Comparison of ENCODE assay signal across 33 mouse cellular contexts in genomic region chr19:17296081-17296480, GRCm38 (mm10).
A peak's percentile ranks its signal among the peaks of the same experiment; 100 is the strongest.
DNase-seq lines count a peak whose midpoint lies in the region; ATAC-seq lines count a peak whose summit lies in the region.
"Had no signal": no experiment of that assay in that cellular context is flagged by ENCODE, and none has a peak within 500 bp of the region (broad histone marks: within the 10 kb centered on the region; RNA-seq: fewer than 3 reads in every experiment).

No protein-coding gene starts in this region.

- no peak overlapping the region for H3K4me2 ChIP-seq in liver, embryonic 12.5 days
- H3K4me2 ChIP-seq in liver, embryonic 11.5 days = no peak overlapping the region
- no peak overlapping the region for H3K4me2 ChIP-seq in heart, embryonic 11.5 days
- H3K4me2 ChIP-seq: embryonic facial prominence, embryonic 13.5 days; heart, embryonic 15.5 days; limb, embryonic 12.5 days; liver, embryonic 13.5 days; lung, embryonic 15.5 days; midbrain, embryonic 13.5 days; neural tube, embryonic 15.5 days had no signal

- peak; percentile 13; the same call in 1 of the 2 replicates for ATAC-seq in liver, embryonic 12.5 days
- no peak for ATAC-seq in liver, embryonic 11.5 days (replicated peaks; ENCODE audit: low FRiP score)
- peak; percentile 87 for ATAC-seq in common myeloid progenitor, adult 5-6 weeks (replicated peaks; ENCODE audit: low read depth, poor library complexity, severe bottlenecking)
- ATAC-seq in megakaryocyte, adult 5-6 weeks (ENCODE audit: poor library complexity, severe bottlenecking) = peak; percentile 94
- no peak for ATAC-seq in heart, embryonic 11.5 days (replicated peaks; ENCODE audit: insufficient number of reproducible peaks, low FRiP score, low TSS enrichment)
- ATAC-seq: forebrain, embryonic 16.5 days; hindbrain, embryonic 16.5 days; intestine, embryonic 16.5 days; midbrain, embryonic 13.5 days had no signal

- no peak overlapping the region for H3K9ac ChIP-seq in liver, embryonic 12.5 days
- H3K9ac ChIP-seq in liver, embryonic 11.5 days (ENCODE audit: low read depth, low read length) = no peak overlapping the region
- no peak overlapping the region for H3K9ac ChIP-seq in heart, embryonic 11.5 days (ENCODE audit: low read depth, low read length)
- H3K9ac ChIP-seq: embryonic facial prominence, embryonic 13.5 days; heart, embryonic 15.5 days; limb, embryonic 12.5 days; liver, embryonic 13.5 days; lung, embryonic 15.5 days; midbrain, embryonic 13.5 days; neural tube, embryonic 15.5 days had no signal

- no peaks in the 10 kb centered on the region for H3K27me3 ChIP-seq in liver, embryonic 12.5 days (replicated peaks)
- H3K27me3 ChIP-seq in liver, embryonic 11.5 days (replicated peaks; ENCODE audit: control insufficient read depth, insufficient read depth, low read length) = no peaks in the 10 kb centered on the region
- H3K27me3 ChIP-seq in heart, embryonic 11.5 days (ENCODE audit: control insufficient read depth, insufficient read depth, low read length) = no peaks in the 10 kb centered on the region
- no peaks in the 10 kb centered on the region for H3K27me3 ChIP-seq in embryonic facial prominence, embryonic 10.5 days (replicated peaks; ENCODE audit: low read depth, poor library complexity, severe bottlenecking)
- H3K27me3 ChIP-seq: embryonic facial prominence, embryonic 13.5 days; heart, embryonic 15.5 days; limb, embryonic 12.5 days; liver, embryonic 13.5 days; lung, embryonic 15.5 days; megakaryocyte, embryonic 14.5 days; midbrain, embryonic 13.5 days; neural tube, embryonic 15.5 days had no signal

- WGBS in liver, embryonic 12.5 days (ENCODE audit: insufficient replicate concordance) = 24% methylated on average over 5 of the region's 5 CpGs
- WGBS in liver, embryonic 11.5 days = 48% methylated on average over 5 of the region's 5 CpGs
- WGBS in heart, embryonic 11.5 days (ENCODE audit: insufficient replicate concordance) = 46% methylated on average over 5 of the region's 5 CpGs
- 83% methylated on average over 5 of the region's 5 CpGs for WGBS in embryonic facial prominence, embryonic 10.5 days

- H3K4me3 ChIP-seq in liver, embryonic 12.5 days = no peak overlapping the region
- H3K4me3 ChIP-seq in liver, embryonic 11.5 days (ENCODE audit: low read depth, low read length) = no peak overlapping the region
- no peak overlapping the region for H3K4me3 ChIP-seq in heart, embryonic 11.5 days (ENCODE audit: low read depth, low read length)
- no peak overlapping the region for H3K4me3 ChIP-seq in embryonic facial prominence, embryonic 10.5 days
- H3K4me3 ChIP-seq: embryonic facial prominence, embryonic 13.5 days; forebrain, embryonic 10.5 days; gastrocnemius, adult 2 months; heart, embryonic 15.5 days; limb, embryonic 12.5 days; liver, embryonic 13.5 days; lung, embryonic 15.5 days; midbrain, embryonic 13.5 days; neural tube, embryonic 15.5 days had no signal

- no peak for DNase-seq in liver, embryonic 11.5 days (ENCODE audit: low spot score)
- DNase-seq in embryonic facial prominence, embryonic 10.5 days (ENCODE audit: low spot score) = no peak
- no peak for DNase-seq in thymus, postnatal 25 days
- DNase-seq: adrenal gland, adult 2 months; adrenal gland, postnatal 36 days; B cell, adult 2 months; cerebellum, adult 8-10 months; cerebellum, postnatal 36 days; embryo, embryonic 11 days; gastrocnemius, adult 2 months; gastrocnemius, postnatal 36 days; kidney, adult 9 months; kidney, postnatal 10 days; layer of hippocampus, adult 9-11 months; liver, embryonic 13.5 days; retina, postnatal 1 day; right cerebral cortex, postnatal 25 days; thymus, postnatal 36 days had no signal

- H3K9me3 ChIP-seq in liver, embryonic 12.5 days (replicated peaks) = no peaks in the 10 kb centered on the region
- H3K9me3 ChIP-seq in liver, embryonic 11.5 days (ENCODE audit: control insufficient read depth, low read length) = no peaks in the 10 kb centered on the region
- H3K9me3 ChIP-seq in heart, embryonic 11.5 days (replicated peaks; ENCODE audit: control insufficient read depth, low read length) = no peaks in the 10 kb centered on the region
- H3K9me3 ChIP-seq in embryonic facial prominence, embryonic 10.5 days = no peaks in the 10 kb centered on the region
- H3K9me3 ChIP-seq: embryonic facial prominence, embryonic 13.5 days; forebrain, embryonic 10.5 days; heart, embryonic 15.5 days; limb, embryonic 12.5 days; liver, embryonic 13.5 days; lung, embryonic 15.5 days; megakaryocyte, embryonic 14.5 days; midbrain, embryonic 13.5 days; neural tube, embryonic 15.5 days had no signal

- peaks cover 11% of the 10 kb centered on the region for H3K4me1 ChIP-seq in liver, embryonic 12.5 days
- no peaks in the 10 kb centered on the region for H3K4me1 ChIP-seq in liver, embryonic 11.5 days (replicated peaks; ENCODE audit: control insufficient read depth, insufficient read depth, low read length)
- no peaks in the 10 kb centered on the region for H3K4me1 ChIP-seq in heart, embryonic 11.5 days (ENCODE audit: control insufficient read depth, insufficient read depth, low read length)
- H3K4me1 ChIP-seq in embryonic facial prominence, embryonic 10.5 days = no peaks in the 10 kb centered on the region
- H3K4me1 ChIP-seq: embryonic facial prominence, embryonic 13.5 days; forebrain, embryonic 10.5 days; limb, embryonic 12.5 days; lung, embryonic 15.5 days; midbrain, embryonic 13.5 days; neural tube, embryonic 15.5 days had no signal

- no peaks in the 10 kb centered on the region for H3K36me3 ChIP-seq in liver, embryonic 12.5 days
- no peaks in the 10 kb centered on the region for H3K36me3 ChIP-seq in liver, embryonic 11.5 days (ENCODE audit: control insufficient read depth, insufficient read depth, low read length)
- H3K36me3 ChIP-seq in heart, embryonic 11.5 days (ENCODE audit: control insufficient read depth, insufficient read depth, low read length) = no peaks in the 10 kb centered on the region
- no peaks in the 10 kb centered on the region for H3K36me3 ChIP-seq in embryonic facial prominence, embryonic 10.5 days (replicated peaks)
- H3K36me3 ChIP-seq: embryonic facial prominence, embryonic 13.5 days; forebrain, embryonic 10.5 days; heart, embryonic 15.5 days; limb, embryonic 12.5 days; liver, embryonic 13.5 days; lung, embryonic 15.5 days; midbrain, embryonic 13.5 days; neural tube, embryonic 15.5 days had no signal

- H3K27ac ChIP-seq in liver, embryonic 12.5 days = no peak overlapping the region
- no peak overlapping the region for H3K27ac ChIP-seq in liver, embryonic 11.5 days (ENCODE audit: low read depth, low read length)
- H3K27ac ChIP-seq in heart, embryonic 11.5 days (ENCODE audit: low read depth, low read length) = no peak overlapping the region
- no peak overlapping the region for H3K27ac ChIP-seq in embryonic facial prominence, embryonic 10.5 days (replicated peaks)
- H3K27ac ChIP-seq: embryonic facial prominence, embryonic 13.5 days; forebrain, embryonic 10.5 days; gastrocnemius, adult 2 months; heart, embryonic 15.5 days; limb, embryonic 12.5 days; liver, embryonic 13.5 days; lung, embryonic 15.5 days; midbrain, embryonic 13.5 days; neural tube, embryonic 15.5 days had no signal

Comparison
In these comparisons a context has a peak if more than half of its experiments do, and no peak if none do; other contexts are left out.
1. ATAC-seq: peak in liver, embryonic 12.5 days (single experiment), common myeloid progenitor, adult 5-6 weeks (single experiment) and megakaryocyte, adult 5-6 weeks (single experiment); none in liver, embryonic 11.5 days (single experiment) and heart, embryonic 11.5 days (single experiment).